Mouse (Mus musculus) heart, embryonic 10.5 days (tissue): ENCODE results near the gene Tagap1. TPM values are rescaled to one million over a fixed set of nuclear protein-coding genes. Genes with fewer than 3 reads are reported as not detected.
"Not testable (repeated sequence)": the region's sequence is repeated elsewhere in the genome, so short reads cannot be mapped to it uniquely, and the experiment has no call there.

Source experiments
- DNase-seq: peaks from one replicate; pipeline ENCODE4 v3.0.0-alpha.2; 2017; ENCODE audit warnings: low spot score
- H3K27ac ChIP-seq: fragments of 300-500 bp; sonication (generic); 2 replicates; pipeline ENCODE4 v1.5.1; 2016; ENCODE audit warnings: mild to moderate bottlenecking
- H3K27me3 ChIP-seq: fragments of 300-500 bp; sonication (generic); 2 replicates; pipeline ENCODE4 v1.6.1; 2016; ENCODE audit warnings: mild to moderate bottlenecking; ENCODE audit not compliant: poor library complexity, insufficient read depth, severe bottlenecking
- H3K36me3 ChIP-seq: fragments of 300-500 bp; sonication (generic); 2 replicates; pipeline ENCODE4 v1.6.1; 2016; ENCODE audit warnings: mild to moderate bottlenecking, moderate library complexity
- H3K4me1 ChIP-seq: fragments of 300-500 bp; sonication (generic); 2 replicates; pipeline ENCODE4 v1.6.1; 2016; ENCODE audit warnings: mild to moderate bottlenecking
- H3K4me3 ChIP-seq: fragments of 300-500 bp; sonication (generic); 2 replicates; pipeline ENCODE4 v1.5.1; 2016; ENCODE audit warnings: mild to moderate bottlenecking, moderate library complexity
- H3K9me3 ChIP-seq: fragments of 300-500 bp; sonication (generic); 2 replicates; pipeline ENCODE4 v1.6.1; 2016; ENCODE audit warnings: mild to moderate bottlenecking, moderate library complexity
- WGBS: fragments of 180-500 bp; shearing (Covaris S2); methylation state at CpG from one replicate; pipeline ENCODE4 v1.1.7; 2016; 5-methylcytosine and 5-hydroxymethylcytosine counted together
- polyA plus RNA-seq: library from polyadenylated mRNA; unstranded; fragments of >200 nt; fragmentation: Nextera tagmentation; extraction: Ambion mirVana; gene quantifications from 2 replicates; pipeline ENCODE4 v1.2.1, GENCODE M21; 2016

Gene Tagap1
- polyA plus RNA-seq, 1 experiment from 2014 or later = 41.8 TPM

DNA sequence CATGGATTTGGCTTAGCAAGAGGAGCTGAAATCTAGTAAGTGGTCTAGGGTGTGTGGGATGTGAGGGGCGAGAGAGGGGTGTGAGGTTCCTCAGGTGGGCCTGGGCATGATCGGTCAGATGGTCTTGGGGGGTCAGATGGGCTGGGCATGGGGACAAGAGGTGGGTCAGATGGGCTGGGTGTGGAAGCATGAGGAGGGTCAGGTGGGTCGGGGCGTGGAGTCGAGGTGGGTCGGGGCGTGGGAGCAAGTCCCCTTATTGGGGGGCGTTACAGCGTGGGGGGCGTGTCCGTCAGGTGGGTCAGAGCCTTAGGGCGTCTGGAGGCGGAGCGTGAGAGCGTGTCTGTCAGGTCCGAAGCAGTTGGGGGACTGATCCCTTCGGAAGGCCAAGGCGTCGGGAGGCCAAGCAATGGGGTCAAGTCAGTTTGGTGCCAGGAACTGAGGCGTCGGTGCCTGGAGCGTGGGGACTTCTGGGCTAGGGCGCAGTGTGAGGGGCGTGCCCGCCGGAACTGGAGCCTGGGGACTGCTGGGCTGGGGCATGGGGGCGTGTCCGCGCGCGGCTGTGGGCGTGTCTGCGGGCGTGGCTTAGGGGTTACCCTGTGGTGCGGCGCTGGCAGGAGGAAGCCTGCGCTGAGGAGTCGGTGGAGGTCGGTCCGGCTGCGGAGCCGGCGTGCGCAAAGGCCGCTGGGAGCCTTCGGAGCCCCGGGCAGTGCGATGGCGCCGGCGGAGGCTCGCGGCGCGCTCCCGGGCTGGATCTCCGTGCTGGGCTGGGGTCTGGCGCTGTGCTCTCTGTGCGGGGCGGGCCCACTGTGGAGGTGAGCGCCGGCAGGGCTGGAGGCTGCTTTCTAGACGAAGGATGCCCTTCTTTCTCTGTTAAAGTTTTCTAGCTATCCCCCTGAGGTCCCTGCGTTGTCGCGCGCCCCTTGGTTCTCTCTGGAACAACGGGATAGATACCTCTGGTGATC lies 17.6 kb upstream of the Tagap1 start, which contains the start of gene Gm49721:
Gene Gm49721, plus strand, starts transcription at position 618 of the 962 bp plus-strand sequence.
- not testable (repeated sequence) for H3K4me1 ChIP-seq, H3K27me3 ChIP-seq, H3K9me3 ChIP-seq, H3K36me3 ChIP-seq
- Histone ChIP-seq H3K27ac (peak within 1 kb of the TSS; percentile 78), H3K4me3 (peak within 1 kb of the TSS; percentile 61)
- peak; percentile 74 for DNase-seq
- WGBS = under 1% methylated on average over 55 of the region's 68 CpGs

- not testable (repeated sequence) for DNase-seq, H3K4me1 ChIP-seq, H3K27me3 ChIP-seq, H3K36me3 ChIP-seq, H3K4me3 ChIP-seq, H3K9me3 ChIP-seq, H3K27ac ChIP-seq
- 52% methylated on average over 3 of the region's 3 CpGs for WGBS
Measured at GRCm38 (mm10) chr17:6974985-6975384, 14.0 kb upstream of the Tagap1 start.

DNA sequence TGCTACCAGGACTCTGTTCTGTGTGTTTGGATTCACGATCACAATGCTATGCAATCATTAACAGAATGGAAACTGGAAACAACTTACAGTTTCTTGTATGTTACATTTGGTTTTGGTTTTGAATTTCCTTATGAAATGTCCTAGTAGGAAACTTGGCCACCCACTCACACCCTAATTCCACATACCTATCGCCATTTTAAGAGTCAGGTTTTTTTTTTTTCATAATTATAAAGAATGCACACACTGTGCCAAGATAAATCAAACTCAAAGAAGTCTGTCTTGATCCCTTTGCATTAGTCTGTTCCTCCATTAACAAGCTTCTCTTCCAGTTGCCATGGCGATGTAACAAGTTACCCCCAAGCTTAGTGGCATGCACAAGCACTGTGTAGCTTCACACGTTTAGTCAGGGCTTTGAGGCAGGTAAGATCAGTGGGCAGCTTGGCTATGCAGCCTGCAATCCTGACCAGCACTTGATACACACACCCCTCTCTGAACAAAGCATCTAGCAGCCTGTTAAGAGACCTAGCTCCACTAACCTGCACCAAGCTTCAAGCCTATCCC lies 12.0 kb upstream of the Tagap1 start:
- not testable (repeated sequence) for H3K27me3 ChIP-seq, H3K4me1 ChIP-seq, H3K27ac ChIP-seq, H3K36me3 ChIP-seq, H3K9me3 ChIP-seq, H3K4me3 ChIP-seq
- DNase-seq = peak; percentile 38
- WGBS = 70% methylated on average over 4 of the region's 4 CpGs

GRCm38 (mm10) chr17:6971238-6971637 lies 10.3 kb upstream of the Tagap1 start:
- H3K27me3 ChIP-seq, DNase-seq, H3K4me1 ChIP-seq, H3K4me3 ChIP-seq, H3K9me3 ChIP-seq, H3K36me3 ChIP-seq, H3K27ac ChIP-seq: not testable (repeated sequence)
- WGBS = 77% methylated on average over 8 of the region's 8 CpGs

DNA sequence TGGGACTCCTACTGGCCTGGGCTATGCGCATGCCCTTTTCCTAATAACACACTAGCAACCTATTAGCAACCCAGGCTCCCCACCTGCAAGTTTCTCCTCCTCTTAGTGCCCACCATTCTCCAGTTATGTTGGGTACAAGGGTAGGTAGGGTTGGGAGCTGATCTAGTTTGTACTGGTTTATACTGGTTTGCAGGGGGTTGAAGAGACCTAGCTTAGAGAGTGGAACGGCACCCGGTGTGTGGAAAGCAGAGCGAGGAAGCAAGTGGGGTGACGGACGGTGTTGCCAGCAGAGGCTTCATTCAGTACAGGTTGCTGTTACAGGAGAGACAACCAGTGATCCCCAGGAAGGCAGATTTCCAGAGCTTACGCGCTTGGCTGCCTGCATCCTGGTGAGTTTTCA lies 9.4 kb upstream of the Tagap1 start, which contains the start of gene Rnaset2b:
Gene Rnaset2b, plus strand, starts transcription at position 301 of the 400 bp plus-strand sequence.
- not testable (repeated sequence) for H3K9me3 ChIP-seq, DNase-seq, H3K27me3 ChIP-seq, H3K27ac ChIP-seq, H3K36me3 ChIP-seq, H3K4me3 ChIP-seq, H3K4me1 ChIP-seq
- WGBS = 63% methylated on average over 1 of the region's 8 CpGs

GRCm38 (mm10) chr17:6967673-6968072 lies 6.7 kb upstream of the Tagap1 start:
- H3K9me3 ChIP-seq, H3K27ac ChIP-seq, H3K4me3 ChIP-seq, H3K36me3 ChIP-seq, H3K27me3 ChIP-seq, H3K4me1 ChIP-seq, DNase-seq: not testable (repeated sequence)
- WGBS = 25% methylated on average over 1 of the region's 1 CpGs

GRCm38 (mm10) chr17:6965364-6965763 lies 4.4 kb upstream of the Tagap1 start:
- H3K9me3 ChIP-seq, DNase-seq: not testable (repeated sequence)
- 7% methylated on average over 6 of the region's 6 CpGs for WGBS

GRCm38 (mm10) chr17:6962936-6963335 lies 2.0 kb upstream of the Tagap1 start:
- WGBS = 72% methylated on average over 4 of the region's 4 CpGs
- not testable (repeated sequence) for DNase-seq

More at GRCm38 (mm10) chr17:6965364-6965763, 4.4 kb upstream of the Tagap1 start:
- H3K27ac ChIP-seq, H3K4me1 ChIP-seq, H3K4me3 ChIP-seq, H3K27me3 ChIP-seq, H3K36me3 ChIP-seq: not testable (repeated sequence)

GRCm38 (mm10) chr17:6962339-6962738 lies 1.4 kb upstream of the Tagap1 start:
- WGBS = 69% methylated on average over 4 of the region's 6 CpGs
- H3K27ac ChIP-seq, H3K27me3 ChIP-seq, H3K4me3 ChIP-seq, DNase-seq, H3K36me3 ChIP-seq, H3K9me3 ChIP-seq, H3K4me1 ChIP-seq: not testable (repeated sequence)

More at GRCm38 (mm10) chr17:6962936-6963335, 2.0 kb upstream of the Tagap1 start:
- H3K36me3 ChIP-seq, H3K4me1 ChIP-seq, H3K27ac ChIP-seq, H3K9me3 ChIP-seq, H3K27me3 ChIP-seq, H3K4me3 ChIP-seq: not testable (repeated sequence)

GRCm38 (mm10) chr17:6961181-6962000 lies 435 bp upstream of the Tagap1 start:
- H3K4me1 ChIP-seq, H3K36me3 ChIP-seq, H3K27me3 ChIP-seq, H3K27ac ChIP-seq, H3K9me3 ChIP-seq: not testable (repeated sequence)
- peak overlapping the region; percentile 47 for H3K4me3 ChIP-seq
- peak; percentile 74 for DNase-seq
- under 1% methylated on average over 16 of the region's 48 CpGs for WGBS

DNA sequence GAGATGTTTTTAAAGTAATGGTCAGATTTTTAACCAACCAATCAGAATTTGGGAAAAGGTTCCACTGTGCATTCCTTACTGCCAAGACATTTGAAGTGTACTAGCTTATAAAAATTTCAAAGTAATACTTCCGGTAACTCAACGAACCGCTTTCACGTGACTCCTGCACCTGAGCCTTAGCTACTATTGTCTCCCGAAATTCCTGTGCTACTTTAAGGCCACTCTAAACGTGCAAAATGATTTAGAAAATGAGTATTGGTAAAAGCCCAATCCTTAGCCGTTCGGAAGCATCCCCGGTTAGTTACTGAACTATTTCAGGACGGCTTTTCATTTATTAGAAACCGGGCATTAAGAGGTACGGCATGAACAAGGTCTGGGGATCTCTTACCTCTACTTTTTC lies 607 bp downstream of the Tagap1 start:
- DNase-seq, H3K27ac ChIP-seq, H3K9me3 ChIP-seq, H3K4me1 ChIP-seq, H3K27me3 ChIP-seq, H3K36me3 ChIP-seq: not testable (repeated sequence)
- WGBS = under 1% methylated on average over 12 of the region's 12 CpGs
- peak overlapping the region; percentile 58 for H3K4me3 ChIP-seq

DNA sequence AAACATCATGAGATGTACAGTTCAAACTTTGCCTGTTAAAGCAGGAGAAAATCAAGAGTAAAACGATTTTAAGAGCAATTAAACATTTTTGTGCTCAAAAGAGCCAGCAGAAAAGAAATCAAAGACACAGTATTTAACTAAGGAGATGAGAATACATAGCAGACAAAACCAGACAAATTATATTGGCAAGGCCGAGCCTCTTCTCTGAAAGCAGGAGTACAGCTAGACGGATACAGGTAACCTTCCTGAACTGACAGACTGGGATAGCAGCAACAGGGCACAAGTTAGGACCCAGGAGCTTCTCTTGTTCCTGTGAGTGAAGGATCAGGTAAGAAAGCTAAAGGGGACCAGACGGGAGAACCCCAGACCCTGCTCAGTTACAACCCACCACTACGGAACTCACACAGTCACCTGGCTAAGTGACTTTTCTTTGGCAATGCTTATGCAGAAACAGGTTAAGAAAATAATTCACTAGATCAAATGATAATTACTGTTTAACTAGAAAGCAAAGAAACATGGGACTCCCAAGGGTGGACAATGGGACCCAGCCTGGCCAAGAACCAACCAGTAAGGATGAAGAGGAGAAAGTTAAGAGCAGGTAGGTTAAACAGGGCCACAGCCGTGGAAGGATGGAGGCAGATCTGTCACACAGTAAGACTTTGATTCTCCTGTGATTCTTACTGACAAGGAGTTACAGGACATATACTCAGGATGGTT lies 1.3 kb downstream of the Tagap1 start:
- not testable (repeated sequence) for H3K27ac ChIP-seq, H3K9me3 ChIP-seq, H3K4me1 ChIP-seq, H3K36me3 ChIP-seq, H3K27me3 ChIP-seq, DNase-seq
- WGBS = 74% methylated on average over 5 of the region's 6 CpGs
- peak overlapping the region; percentile 58 for H3K4me3 ChIP-seq
